Mouse (Mus musculus): ENCODE data around the gene Tspan9. TPM values are rescaled to one million over a fixed set of nuclear protein-coding genes. Genes with fewer than 3 reads are reported as not detected.

Gene Tspan9
- polyA plus RNA-seq, 1 experiment from 2014 or later = 100 TPM

GRCm38 (mm10) chr6:127928682-127929081, 214.7 kb downstream of the Tspan9 start:
- H3K4me1 ChIP-seq (ENCODE audit: control insufficient read depth, insufficient read depth, low read length) = peaks cover 18% of the 10 kb centered on the region
- 94% methylated on average over 5 of the region's 5 CpGs for WGBS
- H3K36me3 ChIP-seq (ENCODE audit: control insufficient read depth, insufficient read depth, low read length) = no peaks in the 10 kb centered on the region
- H3K9ac ChIP-seq (ENCODE audit: low read depth, low read length) = no peak overlapping the region
- no peaks in the 10 kb centered on the region for H3K9me3 ChIP-seq (ENCODE audit: control insufficient read depth, low read length)
- no peaks in the 10 kb centered on the region for H3K27me3 ChIP-seq (ENCODE audit: control insufficient read depth, insufficient read depth, low read length)
- no peak for ATAC-seq (ENCODE audit: low FRiP score, low TSS enrichment)
- no peak overlapping the region for H3K4me3 ChIP-seq (ENCODE audit: low read length)
- H3K4me2 ChIP-seq (replicated peaks; ENCODE audit: low read depth, low read length) = no peak overlapping the region
- H3K27ac ChIP-seq (ENCODE audit: low read depth, low read length) = no peak overlapping the region

GRCm38 (mm10) chr6:127925915-127926314, 217.5 kb downstream of the Tspan9 start:
- Histone ChIP-seq H3K4me2 (replicated peaks; ENCODE audit: low read depth, low read length) (no peak overlapping the region), H3K4me1 (ENCODE audit: control insufficient read depth, insufficient read depth, low read length) (peaks cover 15% of the 10 kb centered on the region), H3K36me3 (ENCODE audit: control insufficient read depth, insufficient read depth, low read length) (no peaks in the 10 kb centered on the region), H3K27me3 (ENCODE audit: control insufficient read depth, insufficient read depth, low read length) (no peaks in the 10 kb centered on the region), H3K9me3 (ENCODE audit: control insufficient read depth, low read length) (no peaks in the 10 kb centered on the region), H3K9ac (ENCODE audit: low read depth, low read length) (no peak overlapping the region), H3K27ac (ENCODE audit: low read depth, low read length) (no peak overlapping the region), H3K4me3 (ENCODE audit: low read length) (no peak overlapping the region)
- ATAC-seq (ENCODE audit: low FRiP score, low TSS enrichment) = peak; percentile 36; the same call in 1 of the 2 replicates
- 51% methylated on average over 9 of the region's 9 CpGs for WGBS

GRCm38 (mm10) chr6:127924750-127925149, 218.6 kb downstream of the Tspan9 start:
- Histone ChIP-seq H3K27ac (ENCODE audit: low read depth, low read length) (no peak overlapping the region), H3K4me2 (replicated peaks; ENCODE audit: low read depth, low read length) (no peak overlapping the region)

GRCm38 (mm10) chr6:127923296-127923695, 220.1 kb downstream of the Tspan9 start:
- H3K4me2 ChIP-seq (replicated peaks; ENCODE audit: low read depth, low read length) = no peak overlapping the region
- no peaks in the 10 kb centered on the region for H3K9me3 ChIP-seq (ENCODE audit: control insufficient read depth, low read length)
- H3K36me3 ChIP-seq (ENCODE audit: control insufficient read depth, insufficient read depth, low read length) = no peaks in the 10 kb centered on the region
- no peak for ATAC-seq (ENCODE audit: low FRiP score, low TSS enrichment)
- peaks cover 15% of the 10 kb centered on the region for H3K4me1 ChIP-seq (ENCODE audit: control insufficient read depth, insufficient read depth, low read length)
- 90% methylated on average over 9 of the region's 9 CpGs for WGBS
- H3K27me3 ChIP-seq (ENCODE audit: control insufficient read depth, insufficient read depth, low read length) = no peaks in the 10 kb centered on the region
- H3K4me3 ChIP-seq (ENCODE audit: low read length) = no peak overlapping the region
- no peak overlapping the region for H3K9ac ChIP-seq (ENCODE audit: low read depth, low read length)
- H3K27ac ChIP-seq (ENCODE audit: low read depth, low read length) = no peak overlapping the region

More at GRCm38 (mm10) chr6:127924750-127925149, 218.6 kb downstream of the Tspan9 start:
- Histone ChIP-seq H3K4me1 (ENCODE audit: control insufficient read depth, insufficient read depth, low read length) (peaks cover 15% of the 10 kb centered on the region), H3K9me3 (ENCODE audit: control insufficient read depth, low read length) (no peaks in the 10 kb centered on the region), H3K4me3 (ENCODE audit: low read length) (no peak overlapping the region), H3K36me3 (ENCODE audit: control insufficient read depth, insufficient read depth, low read length) (no peaks in the 10 kb centered on the region), H3K9ac (ENCODE audit: low read depth, low read length) (no peak overlapping the region), H3K27me3 (ENCODE audit: control insufficient read depth, insufficient read depth, low read length) (no peaks in the 10 kb centered on the region)
- WGBS = 78% methylated on average over 6 of the region's 6 CpGs
- no peak for ATAC-seq (ENCODE audit: low FRiP score, low TSS enrichment)

- Histone ChIP-seq H3K4me1 (ENCODE audit: control insufficient read depth, insufficient read depth, low read length) (0 out of 2 replicates have a peak, but pooled peaks cover 4% of the 10 kb centered on the region), H3K27ac (ENCODE audit: low read depth, low read length) (no peak overlapping the region), H3K9me3 (ENCODE audit: control insufficient read depth, low read length) (no peaks in the 10 kb centered on the region), H3K4me2 (replicated peaks; ENCODE audit: low read depth, low read length) (no peak overlapping the region), H3K9ac (ENCODE audit: low read depth, low read length) (no peak overlapping the region), H3K36me3 (ENCODE audit: control insufficient read depth, insufficient read depth, low read length) (no peaks in the 10 kb centered on the region), H3K27me3 (ENCODE audit: control insufficient read depth, insufficient read depth, low read length) (no peaks in the 10 kb centered on the region), H3K4me3 (ENCODE audit: low read length) (no peak overlapping the region)
- WGBS = 64% methylated on average over 9 of the region's 9 CpGs
- ATAC-seq (ENCODE audit: low FRiP score, low TSS enrichment) = no peak
These were observed 221.4 kb downstream of the Tspan9 start for GRCm38 (mm10) chr6:127921996-127922395.

GRCm38 (mm10) chr6:127920652-127921051, 222.7 kb downstream of the Tspan9 start:
- H3K9me3 ChIP-seq (ENCODE audit: control insufficient read depth, low read length) = no peaks in the 10 kb centered on the region; the same call in 1 of the 2 replicates
- H3K36me3 ChIP-seq (ENCODE audit: control insufficient read depth, insufficient read depth, low read length) = no peaks in the 10 kb centered on the region
- H3K4me3 ChIP-seq (ENCODE audit: low read length) = no peak overlapping the region
- H3K4me1 ChIP-seq (ENCODE audit: control insufficient read depth, insufficient read depth, low read length) = 0 out of 2 replicates have a peak, but pooled peaks cover 3% of the 10 kb centered on the region
- H3K27ac ChIP-seq (ENCODE audit: low read depth, low read length) = no peak overlapping the region
- ATAC-seq (ENCODE audit: low FRiP score, low TSS enrichment) = 0 out of 2 replicates have a peak, but pooled peaks have one; percentile 41
- no peak overlapping the region for H3K9ac ChIP-seq (ENCODE audit: low read depth, low read length)
- no peaks in the 10 kb centered on the region for H3K27me3 ChIP-seq (ENCODE audit: control insufficient read depth, insufficient read depth, low read length)
- H3K4me2 ChIP-seq (replicated peaks; ENCODE audit: low read depth, low read length) = no peak overlapping the region
- 10% methylated on average over 8 of the region's 8 CpGs for WGBS

GRCm38 (mm10) chr6:127919491-127919890, 223.9 kb downstream of the Tspan9 start:
- H3K27me3 ChIP-seq (ENCODE audit: control insufficient read depth, insufficient read depth, low read length) = no peaks in the 10 kb centered on the region
- H3K9ac ChIP-seq (ENCODE audit: low read depth, low read length) = no peak overlapping the region
- H3K9me3 ChIP-seq (ENCODE audit: control insufficient read depth, low read length) = no peaks in the 10 kb centered on the region; the same call in 1 of the 2 replicates
- 78% methylated on average over 6 of the region's 6 CpGs for WGBS
- H3K36me3 ChIP-seq (ENCODE audit: control insufficient read depth, insufficient read depth, low read length) = no peaks in the 10 kb centered on the region
- no peak overlapping the region for H3K27ac ChIP-seq (ENCODE audit: low read depth, low read length)
- 0 out of 2 replicates have a peak, but pooled peaks cover 3% of the 10 kb centered on the region for H3K4me1 ChIP-seq (ENCODE audit: control insufficient read depth, insufficient read depth, low read length)
- ATAC-seq (ENCODE audit: low FRiP score, low TSS enrichment) = no peak
- no peak overlapping the region for H3K4me2 ChIP-seq (replicated peaks; ENCODE audit: low read depth, low read length)
- H3K4me3 ChIP-seq (ENCODE audit: low read length) = no peak overlapping the region

GRCm38 (mm10) chr6:127917712-127918111, 225.7 kb downstream of the Tspan9 start:
- Histone ChIP-seq H3K9me3 (ENCODE audit: control insufficient read depth, low read length) (no peaks in the 10 kb centered on the region; the same call in 1 of the 2 replicates), H3K27ac (ENCODE audit: low read depth, low read length) (no peak overlapping the region), H3K27me3 (ENCODE audit: control insufficient read depth, insufficient read depth, low read length) (no peaks in the 10 kb centered on the region), H3K9ac (ENCODE audit: low read depth, low read length) (no peak overlapping the region), H3K4me3 (ENCODE audit: low read length) (no peak overlapping the region), H3K4me1 (ENCODE audit: control insufficient read depth, insufficient read depth, low read length) (0 out of 2 replicates have a peak, but pooled peaks cover 3% of the 10 kb centered on the region), H3K4me2 (replicated peaks; ENCODE audit: low read depth, low read length) (no peak overlapping the region), H3K36me3 (ENCODE audit: control insufficient read depth, insufficient read depth, low read length) (no peaks in the 10 kb centered on the region)
- WGBS = 72% methylated on average over 4 of the region's 4 CpGs
- ATAC-seq (ENCODE audit: low FRiP score, low TSS enrichment) = no peak

GRCm38 (mm10) chr6:127916993-127917392, 226.4 kb downstream of the Tspan9 start:
- Histone ChIP-seq H3K9me3 (ENCODE audit: control insufficient read depth, low read length) (no peaks in the 10 kb centered on the region; the same call in 1 of the 2 replicates), H3K27me3 (ENCODE audit: control insufficient read depth, insufficient read depth, low read length) (no peaks in the 10 kb centered on the region), H3K4me1 (ENCODE audit: control insufficient read depth, insufficient read depth, low read length) (0 out of 2 replicates have a peak, but pooled peaks cover 3% of the 10 kb centered on the region), H3K9ac (ENCODE audit: low read depth, low read length) (no peak overlapping the region), H3K36me3 (ENCODE audit: control insufficient read depth, insufficient read depth, low read length) (no peaks in the 10 kb centered on the region), H3K4me3 (ENCODE audit: low read length) (no peak overlapping the region), H3K27ac (ENCODE audit: low read depth, low read length) (no peak overlapping the region), H3K4me2 (replicated peaks; ENCODE audit: low read depth, low read length) (no peak overlapping the region)
- no peak for ATAC-seq (ENCODE audit: low FRiP score, low TSS enrichment)
- 40% methylated on average over 3 of the region's 3 CpGs for WGBS

Data from kidney, embryonic 14.5 days (tissue).